Mouse (Mus musculus): Measurements from ENCODE around the gene Vmn1r52.
"Not testable (repeated sequence)": the region's sequence is repeated elsewhere in the genome, so short reads cannot be mapped to it uniquely, and the experiment has no call there.

Gene Vmn1r52

DNA sequence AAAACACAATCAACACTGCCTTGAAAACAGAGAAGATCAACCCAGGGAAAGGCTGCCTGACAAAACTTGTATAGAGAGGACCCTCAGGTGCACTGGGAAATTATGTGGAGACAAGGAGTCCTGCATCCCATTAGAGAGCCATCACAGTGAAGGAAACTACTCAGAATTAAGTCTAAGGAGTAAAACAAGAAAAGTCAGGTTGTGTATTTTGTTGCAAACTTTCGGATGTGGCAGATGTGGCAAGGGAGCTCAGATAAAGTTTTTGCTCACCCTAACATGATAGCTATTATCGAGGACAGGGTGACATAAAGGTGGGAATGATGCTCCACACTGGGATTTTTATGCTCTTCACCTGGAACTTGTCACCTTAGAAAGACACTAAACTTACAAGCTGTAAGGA, at the start of gene Vmn1r52:
TSS of gene Vmn1r52 (plus strand) at position 301 of the 400 bp plus-strand sequence.
- Histone ChIP-seq H3K36me3 (ENCODE audit: insufficient read depth, low read length) (no peaks in the 10 kb centered on the region), H3K4me3 (replicated peaks; ENCODE audit: low read length) (no peak within 1 kb of the TSS), H3K4me1 (replicated peaks; ENCODE audit: low read depth, low read length) (no peaks in the 10 kb centered on the region), H3K9me3 (ENCODE audit: low read length) (0 out of 2 replicates have a peak, but pooled peaks cover 3% of the 10 kb centered on the region), H3K27me3 (ENCODE audit: insufficient read depth, low read length) (no peaks in the 10 kb centered on the region)
- TF ChIP-seq POU5F1 (IDR thresholded peaks at IDR 0.05; ENCODE audit: borderline replicate concordance, low read length), result no peak
- no peak for TF ChIP-seq CTCF (conservative IDR thresholded peaks at IDR 0.05; ENCODE audit: low read length)
- no peak for TF ChIP-seq NANOG (IDR thresholded peaks at IDR 0.05; ENCODE audit: borderline replicate concordance, low read length)

- H3K27me3 ChIP-seq (ENCODE audit: insufficient read depth, low read length), result no peaks in the 10 kb centered on the region
- H3K9me3 ChIP-seq (ENCODE audit: low read length), result no peaks in the 10 kb centered on the region
- no peaks in the 10 kb centered on the region for H3K4me1 ChIP-seq (replicated peaks; ENCODE audit: low read depth, low read length)
- TF ChIP-seq CTCF (conservative IDR thresholded peaks at IDR 0.05; ENCODE audit: low read length) (no peak), POU5F1 (IDR thresholded peaks at IDR 0.05; ENCODE audit: borderline replicate concordance, low read length) (no peak), NANOG (IDR thresholded peaks at IDR 0.05; ENCODE audit: borderline replicate concordance, low read length) (no peak)
- no peaks in the 10 kb centered on the region for H3K36me3 ChIP-seq (ENCODE audit: insufficient read depth, low read length)
- no peak overlapping the region for H3K4me3 ChIP-seq (replicated peaks; ENCODE audit: low read length)
These were observed 14.5 kb upstream of the Vmn1r52 start for GRCm38 (mm10) chr6:90160139-90160538.

DNA sequence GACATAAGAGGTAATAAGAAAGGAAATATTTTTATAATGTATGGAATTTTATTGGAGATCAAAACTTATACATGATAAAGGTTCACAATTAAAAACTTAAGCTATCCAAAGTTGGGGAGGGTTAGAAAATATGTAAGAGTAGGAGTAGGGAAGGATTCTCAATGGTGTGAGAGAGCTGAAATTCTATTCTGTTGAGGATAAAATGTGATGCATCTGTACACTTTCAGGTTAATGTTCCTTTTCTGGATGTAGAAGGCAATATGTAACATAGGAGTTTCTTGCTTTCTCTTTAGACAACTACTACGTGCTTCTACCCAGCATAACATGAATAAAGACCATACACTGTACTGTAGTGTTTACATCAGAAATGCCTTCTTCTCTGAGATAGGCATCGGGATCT, 27.9 kb downstream of the Vmn1r52 start, which contains the start of gene V1ra8:
TSS of gene V1ra8 (plus strand) at position 301 of the 400 bp plus-strand sequence.
- not testable (repeated sequence) for H3K9me3 ChIP-seq (ENCODE audit: low read length); H3K4me1 ChIP-seq (replicated peaks; ENCODE audit: low read depth, low read length); H3K27me3 ChIP-seq (ENCODE audit: insufficient read depth, low read length); H3K4me3 ChIP-seq (replicated peaks; ENCODE audit: low read length); H3K36me3 ChIP-seq (ENCODE audit: insufficient read depth, low read length)

DNA sequence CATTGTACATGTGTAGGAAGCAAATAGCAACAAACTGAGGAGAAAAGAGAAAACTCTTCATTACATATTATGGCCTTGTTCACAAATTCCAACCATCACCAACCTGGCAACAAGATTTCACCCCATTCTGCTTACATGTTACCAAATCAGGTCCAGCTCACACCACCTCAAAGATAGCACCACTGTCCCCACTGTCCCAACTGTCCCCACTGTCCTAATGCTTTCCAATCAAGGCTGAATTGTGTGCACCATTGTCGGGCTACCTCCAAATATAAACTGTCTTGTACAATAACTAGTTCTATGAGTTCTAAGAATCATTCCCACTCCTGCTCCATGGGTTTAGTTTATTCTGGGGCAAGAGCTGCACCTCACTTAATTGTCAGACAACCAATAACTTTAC, 49.7 kb downstream of the Vmn1r52 start, which contains the start of gene Vmn1r53:
TSS of gene Vmn1r53 (minus strand) at position 101 of the 400 bp plus-strand sequence.
- no peaks in the 10 kb centered on the region for H3K36me3 ChIP-seq (ENCODE audit: insufficient read depth, low read length)
- peaks cover 31% of the 10 kb centered on the region for H3K9me3 ChIP-seq (ENCODE audit: low read length)
- H3K27me3 ChIP-seq (ENCODE audit: insufficient read depth, low read length), result no peaks in the 10 kb centered on the region
- TF ChIP-seq POU5F1 (IDR thresholded peaks at IDR 0.05; ENCODE audit: borderline replicate concordance, low read length), result no peak
- no peak for TF ChIP-seq NANOG (IDR thresholded peaks at IDR 0.05; ENCODE audit: borderline replicate concordance, low read length)
- no peak for TF ChIP-seq CTCF (conservative IDR thresholded peaks at IDR 0.05; ENCODE audit: low read length)
- H3K4me1 ChIP-seq (replicated peaks; ENCODE audit: low read depth, low read length), result no peaks in the 10 kb centered on the region
- H3K4me3 ChIP-seq (replicated peaks; ENCODE audit: low read length), result no peak within 1 kb of the TSS
